In the genomic region with DNA sequence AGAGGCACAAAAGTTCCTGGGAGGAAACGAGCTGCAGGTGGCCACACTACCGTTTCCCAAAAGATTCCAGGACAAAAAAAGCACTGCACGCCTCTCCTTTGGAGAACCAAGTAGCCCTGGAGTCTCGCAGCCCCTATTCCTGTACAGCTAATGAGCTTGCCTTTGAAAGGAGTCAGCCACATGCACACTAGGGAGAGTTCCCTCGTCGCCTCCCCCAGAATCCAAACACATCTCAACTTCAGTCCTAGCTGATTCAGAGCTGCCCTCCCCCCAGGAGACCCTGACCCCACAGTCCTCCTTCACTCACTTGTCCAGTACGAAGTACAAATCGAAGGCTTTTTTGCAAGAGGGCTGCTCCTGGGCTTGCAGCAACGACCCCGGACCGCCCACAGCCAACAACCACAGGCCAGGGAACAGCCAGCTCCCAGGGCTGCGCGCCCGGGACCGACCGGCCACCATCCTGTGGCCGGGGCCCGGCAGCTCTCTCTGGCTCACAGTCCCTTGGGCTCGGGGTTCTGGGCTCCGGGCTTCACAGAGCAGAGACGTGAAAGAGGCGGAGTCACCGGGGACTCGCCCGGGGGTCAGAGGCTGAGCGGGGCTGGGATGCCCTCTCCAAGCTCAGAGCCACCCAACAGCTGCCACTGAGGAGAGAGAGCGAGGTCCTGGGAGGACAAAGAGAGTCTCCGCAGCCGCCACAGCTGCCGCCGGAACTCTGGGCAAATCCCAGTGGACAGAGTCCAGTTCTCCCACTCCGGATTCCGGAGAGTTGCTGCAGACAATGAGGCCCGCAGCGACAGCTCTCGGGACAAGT, we compare ENCODE assay signal across 8 mouse cellular contexts. TPM values are rescaled to one million over a fixed set of nuclear protein-coding genes. Genes with fewer than 3 reads are reported as not detected.
DNase-seq lines count a peak whose midpoint lies in the region; ATAC-seq and TF ChIP-seq lines count a peak whose summit lies in the region.

No protein-coding gene starts in this region.

- peaks cover 10% of the 10 kb centered on the region; the same call in 1 of the 2 replicates for H3K79me2 ChIP-seq in CH12.LX (replicated peaks; ENCODE audit: control insufficient read depth, extremely low read depth, insufficient read depth, poor library complexity, severe bottlenecking)

- DNase-seq in 3134 (ENCODE audit: extremely low read depth, insufficient read length, low spot score) = peak; percentile 80
- peak; percentile 40 for DNase-seq in CH12.LX (ENCODE audit: extremely low read depth)
- DNase-seq in cerebellum, postnatal 14 days = peak; percentile 40 to 47
- peak; percentile 56 to 76 for DNase-seq in gastrocnemius, postnatal 4 days (ENCODE audit: low spot score in 2 of 2)
- no peak for DNase-seq in lung, adult 2 months
- peak; percentile 36 for DNase-seq in urinary bladder, postnatal 14 days (ENCODE audit: low spot score)

- H3K36me3 ChIP-seq in CH12.LX (replicated peaks in 1 of 2; ENCODE audit: control insufficient read depth in 1 of 2, insufficient read depth in 1 of 2, low read length in 1 of 2) = peaks cover 9 to 19% of the 10 kb centered on the region in 2 experiments
- 0 out of 2 replicates have a peak, but pooled peaks cover 3% of the 10 kb centered on the region for H3K36me3 ChIP-seq in intestine, embryonic 16.5 days (ENCODE audit: control insufficient read depth, insufficient read depth, low read length)
- H3K36me3 ChIP-seq in neural tube, embryonic 14.5 days (ENCODE audit: control insufficient read depth, insufficient read depth, low read length) = no peaks in the 10 kb centered on the region

- peak overlapping the region; percentile 34 for H3K27ac ChIP-seq in CH12.LX (ENCODE audit: insufficient read depth, low read depth)
- H3K27ac ChIP-seq in intestine, embryonic 16.5 days (ENCODE audit: low read length) = peak overlapping the region; percentile 92
- H3K27ac ChIP-seq in neural tube, embryonic 14.5 days (ENCODE audit: low read depth, low read length) = peak overlapping the region; percentile 55

- peak overlapping the region; percentile 76 to 85 (median 77) for H3K4me3 ChIP-seq in CH12.LX (replicated peaks in 1 of 3; ENCODE audit: low read depth in 2 of 3, low read length in 2 of 3, poor library complexity in 1 of 3)
- peak overlapping the region; percentile 85 for H3K4me3 ChIP-seq in intestine, embryonic 16.5 days (ENCODE audit: low read length)
- H3K4me3 ChIP-seq in lung, adult 2 months (replicated peaks; ENCODE audit: extremely low read depth, low read depth, low read length) = peak overlapping the region; percentile 96
- peak overlapping the region; percentile 68 for H3K4me3 ChIP-seq in neural tube, embryonic 14.5 days (ENCODE audit: low read depth, low read length)

- H3K27me3 ChIP-seq in CH12.LX (replicated peaks) = no peaks in the 10 kb centered on the region
- H3K27me3 ChIP-seq in intestine, embryonic 16.5 days (replicated peaks; ENCODE audit: control insufficient read depth, insufficient read depth, low read length) = no peaks in the 10 kb centered on the region
- H3K27me3 ChIP-seq in neural tube, embryonic 14.5 days (ENCODE audit: control insufficient read depth, insufficient read depth, low read length) = no peaks in the 10 kb centered on the region

- H3K4me1 ChIP-seq in CH12.LX (ENCODE audit: control insufficient read depth in 1 of 2, insufficient read depth in 2 of 2) = peaks cover 13 to 36% of the 10 kb centered on the region in 2 experiments
- H3K4me1 ChIP-seq in intestine, embryonic 16.5 days (ENCODE audit: control insufficient read depth, insufficient read depth, low read length) = peaks cover 17% of the 10 kb centered on the region; the same call in 1 of the 2 replicates
- H3K4me1 ChIP-seq in lung, adult 2 months (ENCODE audit: control insufficient read depth, insufficient read depth, low read length) = peaks cover 7% of the 10 kb centered on the region
- 0 out of 2 replicates have a peak, but pooled peaks cover 3% of the 10 kb centered on the region for H3K4me1 ChIP-seq in neural tube, embryonic 14.5 days (ENCODE audit: control insufficient read depth, insufficient read depth, low read length)

- peak; percentile 83 for ATAC-seq in intestine, embryonic 16.5 days
- ATAC-seq in neural tube, embryonic 14.5 days (ENCODE audit: low read depth) = peak; percentile 87

- TF ChIP-seq EP300 in CH12.LX (IDR thresholded peaks at IDR 0.05; ENCODE audit: low read length) = no peak

- H3K9ac ChIP-seq in CH12.LX (ENCODE audit: insufficient read depth, low read depth) = peak overlapping the region; percentile 57
- peak overlapping the region; percentile 93 for H3K9ac ChIP-seq in intestine, embryonic 16.5 days (ENCODE audit: low read depth, low read length)
- H3K9ac ChIP-seq in neural tube, embryonic 14.5 days (replicated peaks; ENCODE audit: low read depth, low read length) = peak overlapping the region; percentile 67

- dilution Hi-C loops in CH12.LX (cut with MboI; ENCODE audit: extremely low pct_ligation_motif_present, extremely low pct_unique_long_range_greater_than_20kb, low sequenced_read_pairs) = no loop called here

- no peak for TF ChIP-seq RAD21 in CH12.LX (IDR thresholded peaks at IDR 0.05; ENCODE audit: low read depth, low read length)

- H3K9me3 ChIP-seq in CH12.LX (replicated peaks; ENCODE audit: low read length) = no peaks in the 10 kb centered on the region
- H3K9me3 ChIP-seq in intestine, embryonic 16.5 days (ENCODE audit: control insufficient read depth, low read length) = no peaks in the 10 kb centered on the region
- no peaks in the 10 kb centered on the region for H3K9me3 ChIP-seq in neural tube, embryonic 14.5 days (ENCODE audit: control insufficient read depth, low read length)

- WGBS in intestine, embryonic 16.5 days = under 1% methylated on average over 36 of the region's 36 CpGs
- whole genome bisulfite sequencing in lung, adult 2 months = under 1% methylated on average over 36 of the region's 36 CpGs
- WGBS in neural tube, embryonic 14.5 days = under 1% methylated on average over 36 of the region's 36 CpGs

- TF ChIP-seq POLR2A in CH12.LX (IDR thresholded peaks at IDR 0.05; ENCODE audit: low read depth, low read length) = no peak; the same call in 1 of the 2 replicates
- no peak for TF ChIP-seq POLR2A in lung, adult 2 months (IDR thresholded peaks at IDR 0.05; ENCODE audit: borderline replicate concordance, extremely low read depth, low read depth, low read length)

- no peak for TF ChIP-seq CTCF in CH12.LX (conservative IDR thresholded peaks at IDR 0.05 in 1 of 2, IDR thresholded peaks at IDR 0.05 in 1 of 2; ENCODE audit: low read depth in 2 of 2, low read length in 2 of 2)
- TF ChIP-seq CTCF in lung, adult 2 months (IDR thresholded peaks at IDR 0.05; ENCODE audit: insufficient read depth, low read length) = no peak

- in situ Hi-C loops in CH12.LX (cut with MboI; ENCODE audit: low pct_ligation_motif_present, low pct_unique_long_range_greater_than_20kb, low sequenced_read_pairs) = no loop called here

- H3K4me2 ChIP-seq in CH12.LX (ENCODE audit: insufficient read depth, low read depth, poor library complexity, severe bottlenecking) = peak overlapping the region; percentile 80
- peak overlapping the region; percentile 73 for H3K4me2 ChIP-seq in intestine, embryonic 16.5 days (ENCODE audit: low read depth, low read length)
- H3K4me2 ChIP-seq in neural tube, embryonic 14.5 days (ENCODE audit: low read depth, low read length) = peak overlapping the region; percentile 98

TF ChIP-seq in CH12.LX, 34 proteins besides CTCF, POLR2A, EP300 and RAD21:
- TF ChIP-seq USF1 (IDR thresholded peaks at IDR 0.05; ENCODE audit: low read depth, low read length) = no peak
- no peak; the same call in 1 of the 2 replicates for TF ChIP-seq SIN3A (IDR thresholded peaks at IDR 0.05; ENCODE audit: low read length)
- peak; percentile 17; the same call in 1 of the 2 replicates for TF ChIP-seq ZMIZ1 (IDR thresholded peaks at IDR 0.05; ENCODE audit: low read depth, low read length)
- no peak for TF ChIP-seq JUN (IDR thresholded peaks at IDR 0.05; ENCODE audit: insufficient read depth, low read depth, low read length)
- TF ChIP-seq NRF1 (IDR thresholded peaks at IDR 0.05; ENCODE audit: low read depth, low read length) = no peak
- TF ChIP-seq UBTF (IDR thresholded peaks at IDR 0.05; ENCODE audit: low read depth, low read length) = peak; percentile 12; the same call in 1 of the 2 replicates

RNA-seq across cellular contexts. Expression of gene Antxr2, which starts 0.5 kb away (rescaled TPM):
- total RNA-seq in CH12.LX (2012; rRNA removed) = 3.6 and 4.8 TPM in 2 replicates
- 3.9 and 4.5 TPM in 2 replicates for total RNA-seq in CH12.LX (2014; rRNA removed)
- polyA plus RNA-seq in CH12.LX (2012; ENCODE audit: insufficient read length, low read depth) = 4.0 and 6.4 TPM in 2 replicates
- 10 to 100 TPM; 52.8 to 56.1 TPM for total RNA-seq in gastrocnemius, postnatal 4 days (2021)
- polyA plus RNA-seq in intestine, embryonic 16.5 days (2015; fragmentation: Nextera tagmentation; extraction: Ambion mirVana) = 19.7 and 21.3 TPM in 2 replicates
- 15.5 and 19.6 TPM in 2 replicates for polyA plus RNA-seq in lung, adult 2 months (2012; rRNA removed)
- polyA plus RNA-seq in neural tube, embryonic 14.5 days (2014; fragmentation: Nextera tagmentation; extraction: Ambion mirVana) = 1.9 and 13.2 TPM in 2 replicates

Comparison
In these comparisons a context has a peak if more than half of its experiments do, and no peak if none do; other contexts are left out.
1. H3K27ac ChIP-seq: peak in every context shown above with its lines; median percentile 92 in intestine, embryonic 16.5 days; 55 in neural tube, embryonic 14.5 days; 34 in CH12.LX.